Mouse (Mus musculus) cerebellum, adult 11 months (tissue): ENCODE results near the gene Sdccag8.

Experiments used
- DNase-seq: peaks from one replicate; pipeline ENCODE4 v3.0.0; 2022

Sdccag8 gene

DNA sequence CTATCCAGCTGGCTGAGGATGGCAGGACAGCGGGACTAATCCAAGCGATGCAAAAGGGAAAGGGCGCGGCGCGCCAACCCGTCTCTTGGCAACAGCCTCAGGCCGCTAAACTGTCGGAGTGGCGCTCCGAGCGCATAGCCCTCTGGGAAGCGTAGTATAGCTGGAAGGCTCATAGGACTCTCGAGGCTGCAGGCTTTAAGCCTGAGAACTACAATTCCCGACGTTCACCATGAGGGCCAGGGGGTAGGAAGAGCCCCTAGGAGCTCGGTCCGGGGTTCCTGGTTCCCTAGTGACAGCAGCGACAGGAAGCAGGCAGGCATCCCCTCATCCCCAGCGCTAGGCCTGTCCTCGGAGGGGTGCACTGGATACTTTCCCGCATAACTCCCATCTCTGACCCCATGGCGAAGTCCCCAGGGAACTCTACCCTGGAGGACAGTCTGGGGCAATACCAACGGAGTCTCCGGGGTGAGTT is at the start of gene Sdccag8:
Gene Sdccag8, plus strand, starts transcription at position 70 of the 472 bp plus-strand sequence.
- DNase-seq = peak; percentile 92

DNA sequence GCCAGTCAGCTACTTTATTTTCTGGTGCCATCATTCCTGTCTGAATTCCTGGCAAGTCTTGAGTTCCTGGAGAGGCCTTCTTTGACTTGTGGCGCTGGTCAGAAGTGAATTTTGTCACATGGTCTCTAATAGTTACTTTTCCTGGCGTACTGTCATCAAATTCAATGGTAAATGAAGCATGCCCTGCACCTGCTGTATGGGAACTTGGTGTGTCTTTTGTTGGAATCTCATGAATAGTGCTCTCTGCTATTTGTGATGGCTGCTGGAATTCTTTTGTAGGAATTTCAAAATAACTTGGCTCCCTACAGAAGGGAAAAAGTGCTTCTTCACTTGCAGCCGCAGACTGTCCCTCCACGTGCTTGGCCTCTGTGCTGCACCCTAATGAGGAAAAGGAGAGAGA is 39.9 kb upstream of the Sdccag8 start:
- DNase-seq = no peak

DNA sequence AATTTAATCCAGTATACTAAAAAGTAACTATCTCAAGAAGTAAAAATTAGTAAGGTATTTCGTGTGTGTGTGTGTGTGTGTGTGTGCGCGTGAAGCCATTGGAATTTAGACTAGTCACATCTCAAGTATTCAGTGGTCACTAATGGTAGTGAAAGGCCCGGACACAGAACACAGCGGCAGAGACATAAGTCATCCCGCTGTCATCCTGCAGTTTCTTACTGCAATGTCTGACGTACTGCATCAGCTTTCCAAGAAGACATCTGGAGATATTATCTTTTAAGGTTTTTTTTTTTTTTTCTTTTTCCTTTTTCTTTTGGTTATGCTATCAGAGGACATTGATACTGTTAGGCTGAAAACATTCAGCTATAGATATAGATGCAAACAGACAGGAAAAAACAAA is 25.1 kb upstream of the Sdccag8 start:
- DNase-seq = no peak

DNA sequence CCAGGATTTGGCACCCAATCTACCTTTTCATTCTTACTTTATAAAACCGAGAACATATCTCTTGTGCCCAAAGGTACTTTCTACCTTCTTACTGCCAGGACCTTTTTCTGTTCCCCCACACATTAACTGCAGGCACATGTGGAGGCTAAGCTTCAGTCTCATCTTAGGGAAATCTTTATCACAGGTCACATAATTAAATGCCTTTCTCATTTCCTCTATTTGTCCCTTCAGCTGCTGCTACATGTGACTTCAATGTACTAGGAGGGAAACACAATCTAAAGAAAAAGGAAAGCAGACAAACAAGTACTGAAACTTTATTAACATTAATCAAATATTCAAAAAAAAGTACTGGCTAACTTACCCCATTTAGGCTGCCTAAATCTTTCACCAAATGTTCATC is 22.3 kb upstream of the Sdccag8 start:
- no peak for DNase-seq

DNA sequence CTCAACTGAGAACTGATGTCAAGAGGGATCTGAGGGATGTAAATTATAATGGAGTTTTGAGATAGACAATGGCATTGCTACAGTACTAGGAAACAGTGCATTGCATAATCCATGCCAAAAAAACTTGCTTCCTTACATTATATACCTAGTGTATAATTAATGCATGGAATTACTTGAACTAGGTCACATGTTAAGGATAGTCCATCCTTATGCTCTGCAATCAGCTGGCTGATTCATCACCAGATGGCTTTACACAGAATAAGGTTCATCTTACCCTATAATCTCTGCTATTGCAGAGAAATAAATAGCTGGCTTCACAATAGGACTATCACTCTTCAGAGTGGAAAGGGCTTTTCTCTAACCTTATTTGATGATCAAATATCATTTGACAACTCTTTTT is 15.8 kb upstream of the Sdccag8 start:
- no peak for DNase-seq

DNA sequence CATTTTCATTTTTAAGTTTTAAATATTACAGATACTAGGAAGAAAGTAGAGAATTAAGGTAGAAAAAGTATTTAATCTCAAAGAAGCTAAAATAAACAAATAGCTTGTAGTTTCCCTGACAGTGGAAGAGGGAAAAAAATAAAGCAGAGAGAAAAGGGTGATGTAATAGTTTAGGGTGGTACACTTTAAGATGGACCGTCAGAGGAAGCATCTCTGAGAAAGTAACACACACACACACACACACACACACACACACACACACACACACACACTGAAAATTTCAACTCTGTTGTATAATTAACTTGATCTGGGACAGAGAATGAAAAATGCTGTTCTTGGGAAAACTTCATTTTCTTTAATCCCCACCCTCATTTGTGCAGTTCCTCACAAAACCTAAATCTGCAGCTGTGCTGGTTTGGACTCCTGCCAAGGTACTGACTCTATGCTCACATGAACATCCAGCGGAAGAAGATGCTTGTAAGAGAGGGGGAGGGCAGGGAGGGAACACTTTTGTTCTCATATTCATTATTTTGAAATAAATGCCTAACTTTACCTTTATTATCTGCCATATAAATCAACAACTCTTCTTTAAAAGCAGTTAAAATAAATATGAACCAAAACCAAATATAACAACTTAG is 13.6 kb upstream of the Sdccag8 start:
- DNase-seq = no peak

DNA sequence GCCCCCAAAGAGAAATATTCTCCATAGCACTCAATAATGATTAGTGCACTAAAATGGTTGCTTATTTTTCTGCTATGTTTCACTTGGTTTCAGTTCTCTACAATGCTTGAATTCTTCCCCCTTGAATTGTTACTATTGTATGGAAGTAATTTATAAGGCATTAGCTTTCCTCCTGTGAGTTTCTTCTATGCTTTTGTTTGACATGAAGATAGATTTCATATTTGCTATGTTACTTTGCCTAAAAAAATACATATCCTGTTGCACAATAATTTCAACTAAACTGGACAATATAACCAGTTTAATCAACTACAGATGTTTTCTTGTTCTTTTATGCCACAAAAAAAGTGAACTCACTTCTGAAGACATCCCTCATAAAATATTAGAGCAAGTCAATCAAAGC is 4.3 kb upstream of the Sdccag8 start:
- DNase-seq = no peak

DNA sequence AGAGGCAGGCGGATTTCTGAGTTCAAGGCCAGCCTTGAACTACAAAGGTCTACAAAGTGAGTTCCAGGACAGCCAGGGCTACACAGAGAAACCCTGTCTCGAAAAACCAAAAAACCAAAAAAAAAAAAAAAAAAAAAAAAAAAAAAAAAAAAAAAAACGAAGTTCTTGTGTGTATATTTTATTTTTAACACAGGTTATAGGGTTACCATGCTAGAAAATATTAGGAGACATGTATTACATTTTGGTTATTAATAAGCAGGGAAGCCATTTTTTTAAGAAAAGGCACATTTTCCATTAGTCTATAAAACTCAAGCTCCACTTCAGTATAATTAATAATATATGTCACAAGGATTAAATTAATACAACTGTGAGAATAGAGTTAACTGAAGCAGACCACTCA is 2.6 kb upstream of the Sdccag8 start:
- no peak for DNase-seq

DNA sequence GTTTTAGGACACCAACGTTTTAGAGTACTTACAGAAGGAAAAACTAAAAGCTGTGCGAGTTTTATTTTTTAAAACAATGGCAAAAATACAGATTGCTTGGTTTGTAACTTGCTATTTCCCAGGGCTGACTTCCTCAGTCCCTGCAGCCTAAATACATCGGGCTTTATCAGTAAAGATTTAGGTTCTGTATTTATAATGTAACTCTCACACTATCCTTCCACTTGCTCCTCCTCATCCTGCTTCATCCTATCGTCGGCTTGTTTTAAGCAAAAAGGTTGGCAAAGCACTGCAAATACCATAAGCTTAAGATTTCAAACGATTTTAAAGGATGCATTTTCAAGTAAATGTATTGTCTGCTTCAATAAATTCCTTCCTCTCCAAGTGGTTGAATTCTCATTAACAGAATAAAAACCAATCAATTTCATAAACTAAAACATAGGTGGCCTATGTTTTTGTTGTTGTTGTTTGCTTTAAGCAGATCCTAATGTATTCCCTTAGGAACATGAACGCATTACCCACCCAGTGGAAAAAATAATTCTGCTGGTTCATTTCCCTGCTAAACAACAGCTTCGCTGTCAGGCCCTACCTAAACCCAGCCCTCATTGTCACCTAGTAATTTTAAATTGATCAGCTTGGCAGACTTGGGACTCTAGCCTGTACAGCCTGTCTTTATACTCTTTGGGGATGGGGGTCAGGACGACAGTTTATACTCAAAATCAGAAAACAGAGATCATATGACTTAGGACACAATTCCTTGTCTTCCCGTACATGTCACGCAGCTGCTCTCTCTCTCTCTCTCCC is 1.8 kb upstream of the Sdccag8 start:
- no peak for DNase-seq

DNA sequence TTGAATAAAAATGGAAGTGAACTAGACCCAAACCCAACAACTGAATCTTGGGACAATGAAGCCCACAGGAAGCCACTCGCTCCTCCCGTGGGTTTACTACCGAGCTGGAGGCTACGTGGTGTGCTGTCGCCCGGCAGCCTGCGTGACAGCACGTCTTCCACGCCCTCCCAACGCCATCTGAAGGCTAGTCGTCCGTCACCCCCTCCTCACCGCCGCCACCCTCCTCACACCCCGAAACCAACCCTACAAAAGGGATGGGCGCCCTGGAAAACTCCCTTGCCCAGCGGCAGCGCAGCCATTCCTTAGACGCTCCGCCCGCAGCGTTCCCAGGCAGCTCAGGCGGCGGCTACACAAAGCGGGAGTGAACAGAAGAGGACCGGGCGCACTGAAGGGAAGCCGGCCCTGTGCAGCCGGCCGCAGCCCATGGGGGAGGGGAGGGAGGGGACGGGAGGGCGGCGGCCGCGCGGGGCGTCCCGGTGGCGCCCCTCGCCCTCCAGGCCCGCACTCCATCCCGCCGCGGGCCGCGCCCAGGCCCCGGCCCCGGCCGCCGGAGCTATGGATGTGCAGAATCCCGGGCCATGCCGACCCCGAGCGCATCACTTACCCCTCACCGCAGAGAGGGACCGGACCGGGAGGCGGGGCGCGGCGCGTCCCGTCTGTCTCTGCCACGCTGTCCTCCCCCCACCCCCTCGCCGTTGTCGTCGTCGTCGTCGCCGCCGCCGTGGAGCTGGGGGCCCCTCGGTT is 996 bp upstream of the Sdccag8 start:
- peak; percentile 67 for DNase-seq

DNA sequence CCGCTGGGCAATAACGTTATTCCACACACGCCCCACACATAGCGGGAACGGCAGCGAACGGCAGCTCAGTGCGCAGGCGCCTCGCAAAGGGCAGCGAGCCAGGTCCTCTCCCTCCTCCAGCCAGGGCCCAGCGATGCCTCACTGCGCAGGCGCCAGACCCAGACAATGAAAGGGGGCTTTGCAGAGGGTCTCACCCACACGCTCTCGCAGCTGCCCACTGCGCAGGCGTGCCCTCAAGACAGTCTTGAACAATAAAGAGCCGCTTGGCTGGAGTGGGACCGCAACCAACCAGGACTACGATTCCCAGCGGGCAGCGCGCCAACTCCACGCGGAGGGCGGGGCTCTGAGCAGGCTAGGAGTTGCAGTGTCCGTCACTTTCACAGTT is 432 bp upstream of the Sdccag8 start, which contains the start of gene Cep170:
Gene Cep170, minus strand, starts transcription at position 32 of the 385 bp plus-strand sequence.
- DNase-seq = peak; percentile 98

DNA sequence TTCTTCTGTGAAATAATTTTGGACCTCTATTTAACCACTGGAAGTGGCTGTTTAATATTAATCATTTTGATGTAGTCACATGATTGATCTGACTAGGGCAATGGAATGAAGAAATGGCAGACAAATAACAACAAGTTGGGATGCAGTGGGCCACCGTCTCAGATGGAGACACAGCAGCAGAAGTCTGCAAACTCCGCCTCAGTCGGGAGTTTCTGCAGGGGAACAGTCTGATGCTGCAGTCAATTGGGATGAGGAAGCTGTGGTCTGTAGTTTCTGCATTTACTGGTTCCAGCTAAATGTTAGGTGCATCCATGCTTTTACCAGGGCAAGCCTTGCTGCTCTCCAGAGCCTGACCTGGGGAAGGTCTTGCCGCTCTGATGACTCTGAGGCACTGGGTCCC is 2.3 kb downstream of the Sdccag8 start:
- no peak for DNase-seq

DNA sequence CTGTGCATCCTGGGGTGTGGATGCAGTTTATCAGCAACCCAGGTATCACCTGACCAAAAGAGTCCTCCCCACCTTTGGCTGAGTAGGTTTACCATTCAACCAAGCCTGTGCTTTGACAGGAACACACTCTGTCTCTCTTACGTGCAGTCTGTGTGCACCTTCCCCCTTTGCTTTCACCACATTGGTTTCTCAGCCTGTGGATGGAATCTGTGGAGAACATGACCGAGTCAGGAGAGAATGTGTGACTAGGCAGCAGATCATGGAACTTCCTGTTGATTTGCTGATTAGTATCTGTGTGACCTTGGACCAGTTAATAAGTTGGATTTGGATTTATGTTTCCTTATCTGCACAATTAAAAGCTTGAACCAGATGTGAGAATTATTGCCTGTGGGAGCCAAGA is 3.7 kb downstream of the Sdccag8 start:
- DNase-seq = no peak

DNA sequence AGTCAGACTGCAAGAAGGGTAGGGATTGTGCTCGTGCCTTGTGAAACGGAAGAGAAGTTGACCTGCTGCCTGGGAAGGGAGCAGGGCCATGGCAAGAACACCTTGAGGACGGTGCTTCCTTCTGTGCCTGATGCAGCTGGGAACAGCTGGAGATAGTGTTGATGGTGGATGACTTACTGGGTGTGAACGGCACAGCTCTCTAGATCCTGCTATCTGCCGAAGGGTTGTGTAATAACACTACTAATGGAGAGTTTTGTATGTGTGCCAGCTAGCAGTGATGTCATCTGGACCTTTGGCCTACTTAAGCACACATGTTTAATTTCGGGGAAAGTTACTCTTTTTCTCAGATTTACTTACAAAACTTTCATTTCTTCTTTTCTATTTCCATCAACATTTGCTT is 4.3 kb downstream of the Sdccag8 start:
- no peak for DNase-seq

DNA sequence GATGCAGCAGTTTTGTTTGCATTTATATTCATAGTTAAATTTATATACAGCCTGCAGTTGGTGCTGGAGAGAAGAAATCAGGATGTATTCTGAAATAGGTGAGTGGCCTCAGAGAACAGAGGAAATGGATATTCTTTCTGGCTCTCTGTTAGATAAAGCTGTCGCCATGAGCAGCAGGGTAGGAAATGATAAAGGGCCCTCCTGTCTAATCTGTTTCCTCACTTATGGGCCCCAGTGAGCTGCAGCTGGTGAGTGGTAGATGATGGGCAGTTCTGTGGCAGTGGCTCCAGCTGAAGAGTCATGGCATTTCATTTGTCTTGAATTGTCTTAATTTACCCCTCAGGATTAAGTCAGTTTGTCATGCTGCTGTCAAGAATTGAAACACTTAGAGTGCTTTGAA is 7.5 kb downstream of the Sdccag8 start:
- DNase-seq = no peak

DNA sequence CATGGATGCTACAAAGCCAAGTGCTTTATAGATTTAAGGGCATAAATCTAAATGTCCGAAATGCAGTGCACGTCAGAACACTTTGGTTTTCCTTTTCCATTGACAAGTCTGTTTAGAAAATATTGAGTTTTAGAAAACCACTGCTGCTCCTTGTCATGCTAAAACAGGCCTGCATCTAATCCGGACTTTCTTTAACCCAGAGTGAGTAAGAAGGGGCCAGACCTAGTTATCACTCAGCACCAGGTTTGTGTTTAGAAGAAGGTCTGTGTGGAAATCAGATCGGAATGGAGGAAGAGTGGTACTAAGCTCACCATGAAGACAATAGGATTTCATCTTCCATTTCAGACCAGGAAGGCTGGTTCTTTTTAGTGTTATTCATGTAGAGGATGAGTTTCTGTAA is 8.5 kb downstream of the Sdccag8 start:
- no peak for DNase-seq

DNA sequence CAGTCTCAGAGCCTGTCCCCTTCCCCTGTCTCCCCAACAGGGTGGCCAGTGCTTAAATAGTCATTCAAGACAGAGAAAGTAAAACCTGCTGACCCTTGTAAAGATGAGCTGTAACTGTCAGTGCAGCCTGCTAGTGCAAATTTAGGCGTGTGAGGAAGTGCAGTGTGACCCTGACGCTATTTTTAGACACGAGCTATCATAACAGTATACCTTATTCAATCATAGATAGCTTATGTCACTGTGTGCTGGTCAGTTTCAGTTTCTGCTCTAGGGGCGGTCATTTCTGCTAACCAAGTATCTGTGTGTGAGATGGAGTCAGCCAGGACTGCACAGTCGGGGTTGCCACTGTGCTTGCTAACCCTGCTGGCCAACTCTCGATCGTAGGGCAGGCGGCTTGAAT is 9.4 kb downstream of the Sdccag8 start:
- no peak for DNase-seq

DNA sequence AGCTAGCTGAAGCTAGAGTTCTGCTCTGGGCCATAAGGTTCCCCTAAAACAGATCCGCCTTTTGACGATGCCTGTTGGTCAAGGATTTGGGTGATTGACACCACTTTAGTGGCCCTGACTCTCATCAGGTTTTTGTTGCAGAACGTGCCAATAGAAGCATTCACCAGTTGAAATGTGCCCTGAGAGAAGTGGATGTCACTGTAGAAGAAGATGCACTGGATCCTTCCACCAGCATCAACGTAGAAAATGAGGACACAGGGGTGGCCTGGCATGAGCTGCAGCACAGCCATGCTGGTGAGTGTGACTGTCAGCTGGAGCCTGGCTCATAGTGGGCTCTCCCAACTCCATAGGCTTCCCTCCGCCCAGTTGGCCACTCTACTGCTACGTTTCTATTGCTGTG is 10.2 kb downstream of the Sdccag8 start:
- no peak for DNase-seq

DNA sequence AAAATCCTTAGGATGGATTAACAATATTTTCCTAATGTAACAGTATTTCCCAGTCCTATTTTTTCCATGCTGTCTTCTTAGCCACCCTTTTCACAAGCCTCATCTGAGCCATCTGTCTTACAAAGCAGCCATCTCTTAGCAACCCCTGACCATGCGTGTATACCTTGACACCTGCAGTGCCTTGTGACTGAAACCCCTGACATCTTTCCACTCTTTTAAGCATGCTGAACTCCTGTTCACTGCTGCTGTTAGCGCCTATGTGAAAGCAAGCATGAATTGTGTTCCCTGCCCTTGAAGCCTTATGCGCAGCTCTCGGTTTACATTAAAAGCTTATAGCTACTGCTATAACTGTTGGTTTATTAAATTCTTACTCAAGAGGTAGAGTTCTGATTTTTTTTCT is 10.6 kb downstream of the Sdccag8 start:
- DNase-seq = no peak

DNA sequence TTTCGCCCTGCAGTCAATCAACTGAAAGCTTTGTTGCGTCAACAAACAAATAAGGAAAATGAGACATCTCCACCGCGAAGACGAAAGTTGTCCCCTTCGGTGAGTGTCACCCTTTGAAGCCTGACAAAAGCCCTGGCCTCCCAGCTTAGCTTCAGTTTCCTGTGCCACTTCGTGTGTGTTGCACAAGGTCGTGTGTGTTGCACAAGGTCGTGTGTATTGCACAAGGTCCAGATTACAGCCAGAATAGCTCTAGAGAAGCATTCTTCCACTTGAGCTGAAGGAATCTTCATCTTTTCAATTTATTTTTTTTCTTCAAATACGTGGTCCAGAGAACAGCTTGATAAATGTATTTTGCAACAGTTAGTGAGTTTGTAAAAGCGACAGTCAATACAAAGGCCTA is 11.7 kb downstream of the Sdccag8 start:
- no peak for DNase-seq

DNA sequence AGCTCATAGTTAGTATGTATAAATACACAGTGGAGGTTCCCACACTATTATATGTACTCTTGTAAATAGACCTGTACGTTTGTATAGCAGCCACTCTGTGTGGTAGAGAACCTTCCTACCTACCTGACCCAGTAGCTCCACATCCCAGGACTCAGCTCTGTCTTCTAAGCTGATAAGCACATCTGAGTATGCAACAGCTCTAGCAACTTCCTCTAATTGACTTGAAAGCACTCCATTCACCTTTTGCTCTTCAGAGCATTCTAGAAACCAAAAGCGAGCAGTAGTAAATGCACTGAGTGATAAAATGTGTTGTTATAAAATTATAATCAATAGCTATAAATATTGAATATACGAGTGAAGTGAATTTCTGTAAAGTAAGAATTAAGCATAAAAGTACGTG is 12.5 kb downstream of the Sdccag8 start:
- DNase-seq = no peak

DNA sequence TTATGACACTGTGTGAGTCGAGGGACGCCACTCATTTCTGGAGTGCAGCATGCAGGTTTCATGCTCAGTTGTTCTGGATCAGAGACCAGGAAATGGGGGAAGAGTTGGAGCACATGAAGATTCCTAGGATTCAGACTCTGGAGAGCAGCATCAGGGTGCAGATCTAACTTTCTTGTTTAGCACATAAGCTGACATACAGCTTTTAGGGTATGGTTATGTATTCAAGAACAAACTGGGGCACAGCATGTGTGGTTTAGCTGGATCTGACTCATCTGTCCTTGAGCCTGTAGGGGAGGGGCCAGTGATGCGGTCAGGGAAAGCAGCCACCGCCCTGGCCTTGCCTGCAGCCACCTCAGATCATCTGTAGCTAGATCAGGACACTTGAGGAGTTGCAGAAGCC is 12.9 kb downstream of the Sdccag8 start:
- no peak for DNase-seq

DNA sequence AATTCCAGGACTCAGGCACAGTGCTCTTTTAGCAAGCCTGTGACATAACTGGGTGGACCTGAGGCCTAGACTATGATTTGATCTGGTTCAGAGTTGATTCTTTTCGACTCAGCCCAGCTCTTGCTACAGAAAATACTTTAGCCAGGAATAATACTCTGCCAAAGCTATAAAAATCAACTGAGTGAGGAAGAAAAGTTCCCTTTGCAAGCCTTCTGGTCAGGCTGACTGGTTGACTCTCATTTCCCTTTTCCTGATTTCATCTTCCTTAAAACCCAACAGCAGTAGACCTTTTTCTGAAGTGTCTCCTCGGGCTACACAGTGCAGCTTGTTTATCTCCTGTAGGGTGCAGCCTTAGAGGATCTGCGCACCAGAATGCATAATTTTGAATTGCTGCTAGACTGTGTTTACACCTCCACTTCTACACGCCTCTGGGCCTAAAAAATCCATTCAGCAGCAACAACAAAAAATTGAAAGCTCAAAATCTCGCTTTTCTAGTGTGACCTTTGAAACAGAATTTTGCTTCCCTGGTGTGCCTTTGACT is 13.6 kb downstream of the Sdccag8 start:
- DNase-seq = no peak

DNA sequence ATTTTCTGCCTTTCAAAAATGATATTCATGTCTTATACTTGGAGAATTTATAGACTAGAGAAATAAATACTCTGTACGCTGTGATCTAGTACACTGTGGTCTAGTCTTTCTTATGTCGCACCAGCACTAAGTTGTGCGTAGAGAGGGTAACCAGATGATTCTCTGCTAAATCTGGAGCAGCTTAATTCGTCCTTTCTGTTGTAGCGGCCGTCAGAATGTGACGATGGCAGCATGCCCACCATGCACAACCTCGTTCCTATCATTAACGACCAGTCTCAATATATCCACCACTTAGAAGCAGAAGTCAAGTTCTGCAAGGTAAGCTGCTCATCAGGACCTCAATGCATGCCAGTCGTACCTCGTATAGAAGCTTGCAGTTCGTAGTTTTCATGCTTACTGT is 14.2 kb downstream of the Sdccag8 start:
- DNase-seq = no peak
